Mouse (Mus musculus) layer of hippocampus, adult 9-11 months (tissue): ENCODE data around the gene Ksr1.
"Not testable (repeated sequence)": the region's sequence is repeated elsewhere in the genome, so short reads cannot be mapped to it uniquely, and the experiment has no call there.

Source experiments
- DNase-seq: peaks from one replicate; pipeline ENCODE4 v3.0.0; 2022

Ksr1 gene

DNA sequence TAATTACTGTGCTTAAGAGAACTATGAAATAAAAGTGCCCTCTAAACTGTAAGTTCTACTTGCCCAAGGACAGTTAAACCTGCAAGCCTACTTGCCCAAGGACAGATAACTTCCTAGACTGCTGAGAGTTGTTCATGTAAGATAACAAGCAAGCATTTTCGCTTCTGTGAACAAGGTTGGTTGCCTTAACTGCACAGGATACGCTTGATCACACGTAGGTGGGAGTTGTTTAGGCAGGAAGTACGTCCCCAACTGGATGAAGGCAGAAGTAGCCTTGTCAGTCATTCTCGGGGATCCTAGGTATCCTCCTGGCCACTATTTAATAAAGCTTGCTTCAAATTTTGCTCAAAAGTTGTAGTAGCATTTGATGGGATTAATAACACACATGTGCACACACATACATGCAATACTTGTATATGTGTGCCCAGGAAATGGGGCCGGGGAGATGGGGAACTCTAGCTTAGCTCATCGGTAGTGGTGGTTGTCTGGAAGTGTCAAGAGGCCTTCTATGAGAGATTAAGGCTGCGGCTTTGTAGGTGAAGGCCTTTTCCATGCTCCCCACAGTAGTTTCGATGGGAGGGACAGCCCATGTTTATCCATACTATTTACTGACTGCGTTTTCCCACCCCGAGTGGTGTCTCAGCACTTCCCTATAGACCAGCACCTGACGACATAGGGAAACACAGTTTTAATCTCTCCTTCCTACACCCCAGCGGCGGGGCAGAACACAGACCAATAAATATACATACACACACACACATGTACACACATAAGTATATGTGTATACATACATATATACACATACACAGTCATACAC is 140.4 kb downstream of the Ksr1 start:
- no peak for DNase-seq

GRCm38 (mm10) chr11:79003769-79004638 is 142.2 kb downstream of the Ksr1 start:
- no peak for DNase-seq

GRCm38 (mm10) chr11:79003053-79003768 is 143.0 kb downstream of the Ksr1 start:
- no peak for DNase-seq

- no peak for DNase-seq
Measured at GRCm38 (mm10) chr11:79002551-79002951, 143.7 kb downstream of the Ksr1 start.

- DNase-seq: no peak
Measured at GRCm38 (mm10) chr11:79001871-79002270, 144.3 kb downstream of the Ksr1 start.

GRCm38 (mm10) chr11:78999118-78999517 is 147.1 kb downstream of the Ksr1 start:
- no peak for DNase-seq

DNA sequence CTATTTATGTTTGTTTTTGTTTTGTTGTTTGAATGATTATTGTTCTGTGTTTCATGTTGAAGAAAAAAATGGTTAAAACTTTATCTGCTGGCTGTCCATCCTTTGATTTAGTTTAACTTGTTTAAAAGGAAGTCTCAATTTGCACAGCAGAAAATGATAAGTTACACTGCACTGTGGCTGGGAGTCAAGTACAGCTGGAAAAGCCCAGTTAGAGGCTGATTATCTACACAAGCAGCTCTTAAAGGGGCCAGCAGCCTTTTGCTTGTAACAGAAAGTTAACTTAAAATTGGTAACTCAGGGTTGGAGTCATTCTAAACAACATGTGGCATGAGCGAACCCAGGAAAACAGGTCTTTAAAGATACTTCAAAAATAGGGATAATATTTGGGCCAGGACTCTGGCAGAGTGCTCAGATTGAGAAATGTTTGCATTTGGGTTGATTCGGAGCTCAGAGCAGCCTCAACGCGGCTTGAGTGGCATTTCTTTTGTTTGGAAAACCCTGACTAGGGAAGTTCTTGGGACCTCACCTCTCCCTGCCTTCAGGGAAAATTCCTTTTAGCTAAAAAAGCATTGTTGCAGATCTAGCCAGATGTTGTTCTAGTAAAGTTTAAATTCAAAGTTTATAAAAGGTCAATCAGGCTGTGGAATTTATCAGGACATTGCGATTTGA is 155.2 kb downstream of the Ksr1 start:
- not testable (repeated sequence) for DNase-seq

DNA sequence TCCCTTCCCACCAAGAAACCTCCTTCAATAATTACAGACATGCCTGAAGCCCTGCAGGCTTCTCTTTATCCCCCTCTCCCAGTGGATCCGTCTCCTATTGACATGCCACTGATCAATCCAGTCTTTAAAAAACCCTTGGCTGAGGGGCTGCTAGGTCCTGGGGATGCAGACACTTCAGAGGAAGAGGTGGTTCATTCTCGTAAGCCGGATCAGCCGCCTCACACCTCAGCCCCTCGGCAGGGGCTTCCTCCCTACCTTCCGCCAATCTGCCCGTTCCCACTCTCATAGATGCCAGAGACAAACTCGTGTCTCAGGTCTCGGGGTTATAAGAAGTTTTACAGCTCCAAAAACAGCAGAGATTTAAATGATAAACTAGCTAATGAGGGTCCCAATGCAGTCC is 156.1 kb downstream of the Ksr1 start:
- no peak for DNase-seq

GRCm38 (mm10) chr11:78989206-78989605 is 157.0 kb downstream of the Ksr1 start:
- DNase-seq: not testable (repeated sequence)

GRCm38 (mm10) chr11:78986311-78987002 is 159.8 kb downstream of the Ksr1 start:
- no peak for DNase-seq

DNA sequence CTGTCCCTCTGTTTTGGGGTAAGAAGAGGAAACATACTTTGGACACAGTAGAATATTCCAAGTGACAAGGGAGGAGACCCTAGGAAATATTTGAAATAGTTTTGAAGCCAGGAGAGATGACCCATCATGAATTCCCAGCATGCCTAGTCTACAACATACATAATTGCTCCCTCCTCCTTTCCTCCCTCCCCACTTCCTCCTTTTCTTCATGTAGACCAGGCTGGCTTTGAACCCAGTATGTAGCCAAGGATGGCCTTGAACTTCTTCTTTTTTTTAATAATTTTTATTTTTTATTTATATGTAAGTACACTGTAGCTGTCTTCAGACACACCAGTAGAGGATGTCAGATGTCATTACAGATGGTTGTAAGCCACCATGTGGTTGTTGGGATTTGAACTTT is 160.7 kb downstream of the Ksr1 start:
- no peak for DNase-seq

- peak; percentile 65 for DNase-seq
Measured at GRCm38 (mm10) chr11:78984483-78985177, 161.6 kb downstream of the Ksr1 start, which contains the start of gene Lgals9. Gene Lgals9, minus strand, starts transcription at chr11:78984946.

DNA sequence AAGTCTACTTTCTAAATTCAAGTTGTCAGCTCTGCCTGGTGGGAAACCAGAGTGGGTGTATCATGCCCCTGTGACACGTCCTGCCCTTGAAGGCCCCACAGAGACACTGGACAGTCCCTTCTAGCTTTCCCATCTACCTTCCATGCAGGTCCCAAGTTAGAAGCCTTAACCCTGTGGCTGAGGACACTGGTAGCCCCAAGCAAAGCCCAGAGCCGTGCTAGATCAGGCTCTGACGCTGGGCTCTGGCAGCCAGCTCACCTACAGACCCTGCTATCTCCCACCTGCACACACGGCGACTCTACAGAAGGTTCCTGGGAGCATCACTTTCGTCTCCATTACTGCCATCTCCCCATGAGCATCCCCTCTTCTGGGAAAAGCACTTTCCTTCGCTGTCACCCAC is 162.7 kb downstream of the Ksr1 start:
- no peak for DNase-seq

- peak; percentile 27 for DNase-seq
Measured at GRCm38 (mm10) chr11:78982513-78983291, 163.5 kb downstream of the Ksr1 start.

- no peak for DNase-seq
Measured at GRCm38 (mm10) chr11:78982042-78982441, 164.2 kb downstream of the Ksr1 start.

- DNase-seq: no peak
Measured at GRCm38 (mm10) chr11:78980083-78980634, 166.0 kb downstream of the Ksr1 start.

DNA sequence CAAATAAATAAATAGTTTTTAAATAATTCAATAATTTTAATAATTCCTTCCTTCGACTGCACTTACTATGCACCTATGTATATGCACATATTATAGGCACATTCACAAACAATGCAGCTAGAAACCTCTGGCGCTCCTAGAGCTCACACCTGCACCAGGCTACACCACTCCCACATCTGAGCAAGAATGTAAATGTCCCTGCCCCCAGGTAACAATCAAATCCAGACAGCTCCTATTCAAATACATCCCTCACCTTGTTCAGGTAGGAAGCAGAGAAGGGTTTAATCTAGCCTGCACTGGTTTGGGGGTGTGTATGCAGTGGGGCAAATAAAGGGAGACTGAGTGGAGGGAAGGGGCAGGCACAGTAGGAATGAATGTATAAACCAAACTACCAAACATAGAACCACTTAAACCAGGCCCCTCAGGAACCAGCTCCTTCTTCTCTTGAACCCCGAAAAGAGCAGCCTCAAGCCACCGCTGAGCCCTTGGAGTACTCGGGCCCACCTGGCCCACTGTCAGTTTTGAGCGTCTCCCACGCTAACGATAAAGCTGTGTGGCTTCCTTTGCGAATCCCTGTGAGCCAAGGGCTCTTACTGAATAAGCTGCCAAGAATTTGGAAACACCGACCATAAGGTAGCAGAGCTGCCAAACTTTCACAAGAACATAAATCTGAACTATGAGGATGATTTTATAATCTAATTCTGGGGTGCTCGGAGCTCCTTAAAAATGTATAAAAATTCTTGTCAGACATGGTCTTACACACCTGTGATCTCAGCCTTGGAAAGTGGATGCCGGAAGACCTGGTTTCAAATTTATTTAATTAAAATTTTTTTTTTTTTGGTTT is 167.8 kb downstream of the Ksr1 start:
- DNase-seq: peak; percentile 16

DNA sequence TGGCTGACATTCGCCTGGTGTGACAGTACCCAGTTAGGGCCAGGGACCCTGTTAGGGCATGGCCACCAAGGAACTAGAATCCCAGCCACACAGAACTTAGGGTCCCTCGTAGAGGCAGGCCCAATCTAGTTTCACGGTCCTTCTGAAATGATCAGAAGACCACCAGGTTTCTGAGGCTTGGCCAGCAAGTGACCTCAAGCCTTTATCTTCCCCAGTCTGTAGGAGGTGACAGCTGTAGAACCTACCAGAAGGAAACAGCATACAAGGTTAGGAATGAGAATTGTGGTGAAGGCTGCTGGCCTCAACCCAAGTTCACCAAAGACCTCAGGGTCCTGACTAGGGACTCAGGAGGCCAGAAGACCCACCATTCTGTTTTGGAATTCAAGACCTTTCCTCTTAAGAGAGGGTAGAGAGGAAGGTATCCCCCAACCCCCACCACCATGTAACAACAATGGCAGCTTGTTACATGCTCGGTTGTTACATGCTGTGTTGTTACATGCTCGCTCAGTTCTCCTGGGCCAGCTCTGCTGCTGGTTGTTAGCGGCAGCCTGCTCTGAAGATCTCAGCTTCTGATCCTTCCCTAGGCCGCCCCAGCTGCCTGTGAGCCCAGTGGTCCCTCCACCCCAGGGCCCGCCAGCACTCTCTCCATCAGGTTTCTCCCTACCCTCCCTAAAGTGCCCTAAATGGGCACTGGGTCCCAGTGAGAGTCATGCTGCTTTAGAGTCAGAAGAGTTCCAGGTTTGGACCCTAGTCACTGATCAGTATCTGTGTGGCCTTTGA is 169.3 kb downstream of the Ksr1 start:
- no peak for DNase-seq
